Mouse (Mus musculus) heart, adult 2 months (tissue): ENCODE data around the gene Elfn1.

Source experiments
- CTCF ChIP-seq: fragments of 200-600 bp; IDR thresholded peaks from 2 replicates; pipeline ENCODE4 v1.8.1; 2022; ENCODE audit warnings: antibody characterized with exemption, mild to moderate bottlenecking, moderate library complexity
- POLR2A ChIP-seq: fragments of 200-500 bp; IDR thresholded peaks from 2 replicates; pipeline ENCODE4 v1.6.1; 2011; ENCODE audit warnings: mild to moderate bottlenecking, low read depth, low read length, control low read depth; ENCODE audit not compliant: insufficient read depth

DNA sequence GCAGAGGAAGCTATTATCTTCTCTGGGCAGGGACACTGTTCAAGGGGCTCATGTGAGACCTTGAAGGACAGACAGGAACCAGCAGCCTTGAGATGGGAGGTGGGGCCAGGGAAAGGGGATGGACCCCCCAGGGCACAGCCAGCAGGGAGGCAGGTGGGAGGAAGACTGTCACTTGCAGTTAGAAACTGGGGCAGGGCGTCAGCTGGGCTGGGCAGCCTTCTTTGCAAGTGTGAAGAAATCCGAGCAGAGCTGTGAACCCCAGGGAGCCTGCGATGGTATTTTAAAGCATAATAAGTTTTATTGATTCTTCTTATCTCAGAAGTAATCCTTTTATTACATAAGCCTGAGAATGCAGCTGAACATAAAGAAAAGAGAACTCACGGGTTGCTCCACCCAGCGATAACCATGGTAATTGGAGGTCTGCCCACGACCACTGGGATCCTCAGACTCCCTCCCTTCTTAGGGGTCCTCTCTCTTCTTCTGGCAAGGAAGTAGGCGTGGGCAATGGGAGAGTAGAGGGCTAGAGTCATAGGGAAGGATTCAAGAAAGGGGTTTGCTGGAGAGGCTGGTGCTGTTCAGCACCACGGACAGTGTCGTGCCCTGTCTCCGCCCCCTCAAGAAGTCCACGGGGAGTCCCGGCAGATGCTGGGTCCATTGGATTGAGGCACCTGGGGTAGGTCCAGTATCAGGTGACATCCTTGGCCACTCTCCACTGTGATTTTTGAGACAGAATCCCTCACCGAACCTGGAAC is 71.0 kb downstream of the Elfn1 start:
- no peak for TF ChIP-seq CTCF
- TF ChIP-seq POLR2A = no peak
